Mouse (Mus musculus) forebrain, postnatal 0 days (tissue): Measurements from ENCODE around the gene Bcor. TPM values are rescaled to one million over a fixed set of nuclear protein-coding genes. Genes with fewer than 3 reads are reported as not detected.

Source experiments
- ATAC-seq: fragments of 200-750 bp; cut with Nextera tagmentation; 2 replicates; pipeline ENCODE4 v1.8.0; 2017; ENCODE audit warnings: mild to moderate bottlenecking, moderate library complexity
- DNase-seq: peaks from one replicate; pipeline ENCODE4 v3.0.0-alpha.2; 2015
- H3K27ac ChIP-seq: fragments of 300-500 bp; sonication (generic); 2 replicates; pipeline ENCODE4 v1.5.1; 2014; ENCODE audit warnings: low read depth, mild to moderate bottlenecking, antibody characterized with exemption, low read length, moderate library complexity, mixed read lengths
- H3K27me3 ChIP-seq: fragments of 300-500 bp; sonication (generic); 2 replicates; pipeline ENCODE4 v1.6.1; 2014; ENCODE audit warnings: mild to moderate bottlenecking, low read length, mixed read lengths; ENCODE audit not compliant: insufficient read depth
- H3K36me3 ChIP-seq: fragments of 300-500 bp; sonication (generic); 2 replicates; pipeline ENCODE4 v1.6.1; 2014; ENCODE audit warnings: mild to moderate bottlenecking, moderate library complexity; ENCODE audit not compliant: insufficient read depth
- H3K4me1 ChIP-seq: fragments of 300-500 bp; sonication (generic); 2 replicates; pipeline ENCODE4 v1.6.1; 2014; ENCODE audit warnings: antibody characterized with exemption; ENCODE audit not compliant: insufficient read depth
- H3K4me2 ChIP-seq: fragments of 300-500 bp; sonication (generic); 2 replicates; pipeline ENCODE4 v1.6.1; 2014; ENCODE audit warnings: low read depth, mild to moderate bottlenecking, moderate library complexity
- H3K4me3 ChIP-seq: fragments of 300-500 bp; sonication (generic); 2 replicates; pipeline ENCODE4 v1.5.1; 2014; ENCODE audit warnings: low read depth, low read length, mixed read lengths
- H3K9ac ChIP-seq: fragments of 300-500 bp; sonication (generic); 2 replicates; pipeline ENCODE4 v1.6.1; 2014; ENCODE audit warnings: mild to moderate bottlenecking
- H3K9me3 ChIP-seq: fragments of 300-500 bp; sonication (generic); 2 replicates; pipeline ENCODE4 v1.6.1; 2016; ENCODE audit warnings: low read length
- CTCF ChIP-seq: sonication (generic); IDR thresholded peaks from 2 replicates; pipeline ENCODE4 v1.5.1; 2016; ENCODE audit warnings: antibody characterized with exemption, control low read depth, low read depth
- WGBS: fragments of 180-500 bp; shearing (Covaris S2); extraction: QIAGEN DNeasy Blood & Tissue Kit; methylation state at CpG from one replicate; pipeline ENCODE4 v1.1.7; 2014; 5-methylcytosine and 5-hydroxymethylcytosine counted together
- polyA plus RNA-seq: library from polyadenylated mRNA; unstranded; fragments of >200 nt; fragmentation: Nextera tagmentation; extraction: Ambion mirVana; gene quantifications from 2 replicates; pipeline ENCODE4 v1.2.1, GENCODE M21; 2015
- total RNA-seq: library from RNA; depleted of rRNA; stranded (reverse); fragments of >200 nt; gene quantifications from 2 replicates; pipeline ENCODE4 v1.2.3, GENCODE M21; 2014

The Bcor gene
- total and polyA plus RNA-seq, 2 experiments from 2014 or later, result 10.5 to 32.1 TPM

GRCm38 (mm10) chrX:12047223-12047911 lies 112.8 kb downstream of the Bcor start:
- Histone ChIP-seq H3K4me2 (no peak overlapping the region), H3K4me3 (no peak overlapping the region), H3K27me3 (no peaks in the 10 kb centered on the region), H3K36me3 (no peaks in the 10 kb centered on the region), H3K27ac (no peak overlapping the region), H3K4me1 (no peaks in the 10 kb centered on the region), H3K9me3 (no peaks in the 10 kb centered on the region), H3K9ac (no peak overlapping the region)
- ATAC-seq (peak; percentile 66), DNase-seq (peak; percentile 59)
- WGBS, result 24% methylated on average over 16 of the region's 16 CpGs
- TF ChIP-seq CTCF, result no peak

- H3K4me2 ChIP-seq, result no peak overlapping the region
- H3K36me3 ChIP-seq, result no peaks in the 10 kb centered on the region
- H3K27me3 ChIP-seq, result no peaks in the 10 kb centered on the region
- ATAC-seq (no peak), DNase-seq (no peak)
- no peaks in the 10 kb centered on the region for H3K4me1 ChIP-seq
- no peak overlapping the region for H3K4me3 ChIP-seq
- no peak overlapping the region for H3K9ac ChIP-seq
- H3K27ac ChIP-seq, result no peak overlapping the region
- 44% methylated on average over 13 of the region's 13 CpGs for WGBS
- no peaks in the 10 kb centered on the region for H3K9me3 ChIP-seq
- TF ChIP-seq CTCF, result no peak
Measured at GRCm38 (mm10) chrX:12046676-12047075, 113.5 kb downstream of the Bcor start.

GRCm38 (mm10) chrX:12043352-12043751 lies 116.8 kb downstream of the Bcor start:
- H3K27me3 ChIP-seq, result no peaks in the 10 kb centered on the region
- no peak for TF ChIP-seq CTCF
- no peaks in the 10 kb centered on the region for H3K9me3 ChIP-seq
- H3K36me3 ChIP-seq, result peaks cover 24% of the 10 kb centered on the region
- no peaks in the 10 kb centered on the region for H3K4me1 ChIP-seq
- no peak overlapping the region for H3K4me3 ChIP-seq
- DNase-seq, result no peak
- H3K9ac ChIP-seq, result no peak overlapping the region
- H3K27ac ChIP-seq, result no peak overlapping the region
- no peak for ATAC-seq
- 69% methylated on average over 14 of the region's 14 CpGs for WGBS
- H3K4me2 ChIP-seq, result no peak overlapping the region

- TF ChIP-seq CTCF, result no peak
- Histone ChIP-seq H3K27me3 (no peaks in the 10 kb centered on the region), H3K4me2 (no peak overlapping the region), H3K9me3 (no peaks in the 10 kb centered on the region), H3K4me1 (no peaks in the 10 kb centered on the region), H3K9ac (no peak overlapping the region), H3K36me3 (peaks cover 24% of the 10 kb centered on the region), H3K4me3 (no peak overlapping the region), H3K27ac (no peak overlapping the region)
- DNase-seq (no peak), ATAC-seq (no peak)
- WGBS, result 96% methylated on average over 5 of the region's 5 CpGs
Measured at GRCm38 (mm10) chrX:12041453-12041852, 118.7 kb downstream of the Bcor start.

GRCm38 (mm10) chrX:12014726-12015464 lies 145.3 kb downstream of the Bcor start:
- Histone ChIP-seq H3K4me1 (no peaks in the 10 kb centered on the region), H3K9ac (no peak overlapping the region), H3K9me3 (no peaks in the 10 kb centered on the region), H3K4me3 (no peak overlapping the region), H3K36me3 (no peaks in the 10 kb centered on the region), H3K27me3 (no peaks in the 10 kb centered on the region), H3K27ac (no peak overlapping the region), H3K4me2 (no peak overlapping the region)
- WGBS, result 40% methylated on average over 15 of the region's 15 CpGs
- DNase-seq, result no peak
- TF ChIP-seq CTCF, result no peak
- no peak for ATAC-seq

GRCm38 (mm10) chrX:12010660-12011059 lies 149.5 kb downstream of the Bcor start:
- no peaks in the 10 kb centered on the region for H3K27me3 ChIP-seq
- H3K36me3 ChIP-seq, result no peaks in the 10 kb centered on the region
- H3K4me3 ChIP-seq, result no peak overlapping the region
- ATAC-seq (no peak), DNase-seq (no peak)
- WGBS, result 78% methylated on average over 1 of the region's 1 CpGs
- TF ChIP-seq CTCF, result no peak
- no peaks in the 10 kb centered on the region for H3K4me1 ChIP-seq
- no peak overlapping the region for H3K4me2 ChIP-seq
- H3K27ac ChIP-seq, result no peak overlapping the region
- no peaks in the 10 kb centered on the region for H3K9me3 ChIP-seq
- no peak overlapping the region for H3K9ac ChIP-seq

GRCm38 (mm10) chrX:12009046-12009445 lies 151.1 kb downstream of the Bcor start:
- Histone ChIP-seq H3K27me3 (no peaks in the 10 kb centered on the region), H3K9ac (no peak overlapping the region), H3K4me3 (no peak overlapping the region), H3K4me1 (no peaks in the 10 kb centered on the region), H3K27ac (no peak overlapping the region), H3K9me3 (no peaks in the 10 kb centered on the region), H3K36me3 (no peaks in the 10 kb centered on the region), H3K4me2 (no peak overlapping the region)
- 27% methylated on average over 3 of the region's 3 CpGs for WGBS
- DNase-seq, result peak; percentile 37
- TF ChIP-seq CTCF, result no peak
- no peak for ATAC-seq
